Mouse (Mus musculus): ENCODE measurements around the gene Slc44a2. TPM values are rescaled to one million over a fixed set of nuclear protein-coding genes. Genes with fewer than 3 reads are reported as not detected.

The Slc44a2 gene
- polyA plus RNA-seq (2015; fragmentation: Nextera tagmentation; extraction: Ambion mirVana): 106 and 120 TPM in 2 replicates

DNA sequence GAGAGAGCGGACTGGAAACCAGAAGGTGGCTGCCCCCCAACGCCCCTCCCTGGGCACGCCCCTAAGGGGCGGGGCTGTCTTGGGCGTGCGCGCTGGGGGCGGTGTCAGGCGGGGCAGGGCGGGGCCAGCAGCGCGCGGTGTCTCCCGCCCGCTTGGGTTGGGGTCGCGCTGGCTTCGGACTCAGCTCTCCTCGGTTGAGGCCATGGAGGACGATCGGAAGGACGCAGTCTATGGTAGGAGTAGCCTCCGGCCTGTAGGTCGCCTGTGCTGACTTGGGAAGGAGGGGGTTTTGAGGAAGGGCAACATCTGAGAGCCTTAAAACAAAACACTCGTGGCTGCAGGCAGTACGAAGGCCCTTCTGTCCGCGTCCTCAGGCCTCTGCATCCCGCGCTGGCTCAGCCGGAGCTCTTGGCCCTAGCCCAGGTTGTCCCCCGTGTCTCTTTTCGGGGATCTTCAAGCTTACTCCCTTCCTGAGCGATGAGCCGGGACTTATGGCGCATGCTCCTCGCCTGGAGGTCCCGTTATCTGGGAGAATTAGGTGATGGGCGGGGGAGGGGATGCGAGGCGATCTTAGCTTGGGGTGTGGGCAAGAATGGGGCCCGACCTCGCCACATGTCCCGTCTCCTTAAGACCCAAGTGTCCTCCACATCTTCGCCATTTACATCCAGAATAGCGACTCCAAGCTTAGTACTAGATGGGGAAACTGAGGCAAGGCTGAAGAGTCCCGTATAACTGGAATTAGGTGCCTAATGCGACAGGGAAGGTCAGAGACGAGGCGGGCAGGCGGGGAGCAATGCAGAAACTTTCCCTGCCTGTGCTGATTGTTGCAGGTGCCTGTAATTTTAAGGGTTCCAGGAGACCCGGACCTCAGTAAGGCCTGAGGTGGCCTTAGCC, at the start of gene Slc44a2:
TSS of gene Slc44a2 (plus strand) at position 80 of the 894 bp plus-strand sequence.

DNA sequence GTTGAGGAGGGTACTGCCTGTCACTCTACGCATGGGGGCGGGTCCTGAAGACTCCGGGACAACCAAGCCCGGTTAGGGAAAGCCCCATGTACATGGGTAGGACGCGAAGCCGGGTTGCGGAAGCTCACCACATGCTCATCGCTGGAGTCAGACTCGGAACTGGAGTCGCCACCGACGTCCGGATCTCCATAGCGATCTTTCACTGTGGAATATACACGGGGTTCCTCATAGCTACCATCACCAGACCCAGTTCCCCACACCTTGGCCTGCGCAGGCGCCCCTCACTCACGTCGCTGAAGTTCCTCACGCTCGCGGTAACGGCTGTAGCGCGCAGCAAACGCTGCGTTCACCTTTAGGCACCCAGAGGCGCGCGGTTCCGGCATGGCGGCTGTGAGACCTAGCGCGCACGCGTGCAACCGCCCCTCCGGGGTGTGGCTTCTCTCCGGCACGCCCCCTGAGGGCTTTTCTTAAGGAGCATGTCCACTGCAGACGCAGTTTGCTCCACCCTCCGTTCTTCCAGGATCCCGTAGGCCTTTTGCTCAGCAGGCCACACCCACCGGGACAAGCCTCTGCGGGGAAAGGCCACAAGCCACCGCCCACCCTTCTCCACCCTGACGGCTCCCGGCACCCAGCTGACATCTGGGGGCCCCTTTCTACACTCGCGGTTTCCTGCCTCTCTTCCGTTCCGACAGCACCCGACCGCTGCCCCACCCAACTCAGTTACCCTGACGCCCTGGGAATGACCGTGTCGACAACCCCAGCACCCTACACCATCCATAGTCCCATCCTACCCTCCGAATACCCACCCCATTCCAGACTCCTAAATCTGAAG, 32.7 kb upstream of the Slc44a2 start, which contains the start of gene Kri1:
TSS of gene Kri1 (minus strand) at position 399 of the 832 bp plus-strand sequence.

DNA sequence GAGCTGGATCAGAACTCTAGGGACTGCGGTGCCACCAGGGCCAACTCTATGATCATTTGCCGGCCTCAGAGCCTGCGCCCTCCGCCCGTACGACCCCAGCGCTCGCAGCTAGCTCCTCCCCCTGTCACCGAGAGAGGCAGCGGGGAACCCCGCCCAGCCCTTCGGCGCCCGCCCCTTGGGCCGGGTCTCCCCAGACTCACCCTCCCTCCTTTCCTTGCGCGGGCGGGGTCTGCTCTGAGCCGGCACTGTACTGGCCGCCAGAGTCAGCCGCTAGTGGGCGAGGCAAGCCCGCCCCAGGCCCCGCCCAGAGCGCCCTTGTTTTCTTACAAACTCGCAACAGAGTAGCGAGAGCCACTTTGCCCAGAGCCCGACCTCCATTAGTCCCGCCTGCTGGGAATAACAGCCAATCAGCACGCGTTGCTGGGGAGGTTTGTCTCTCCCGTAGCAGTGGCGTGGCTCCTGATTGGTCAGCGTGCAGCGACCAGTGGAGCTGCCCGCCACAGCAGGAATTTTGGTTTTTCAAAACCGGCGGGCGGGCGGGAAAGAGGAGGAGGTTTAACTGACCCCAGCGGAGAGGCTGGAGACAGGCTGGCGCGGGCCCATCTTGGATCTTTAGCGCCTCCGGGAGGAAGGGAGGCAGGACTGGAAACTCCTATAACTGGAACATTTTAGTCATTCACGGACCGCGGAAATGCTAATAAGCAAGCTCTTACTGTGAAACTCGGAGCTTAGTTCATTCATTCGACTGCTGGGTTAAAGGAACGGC, 29.3 kb upstream of the Slc44a2 start, which contains the start of gene Cdkn2d:
TSS of gene Cdkn2d (minus strand) at position 386 of the 766 bp plus-strand sequence.

DNA sequence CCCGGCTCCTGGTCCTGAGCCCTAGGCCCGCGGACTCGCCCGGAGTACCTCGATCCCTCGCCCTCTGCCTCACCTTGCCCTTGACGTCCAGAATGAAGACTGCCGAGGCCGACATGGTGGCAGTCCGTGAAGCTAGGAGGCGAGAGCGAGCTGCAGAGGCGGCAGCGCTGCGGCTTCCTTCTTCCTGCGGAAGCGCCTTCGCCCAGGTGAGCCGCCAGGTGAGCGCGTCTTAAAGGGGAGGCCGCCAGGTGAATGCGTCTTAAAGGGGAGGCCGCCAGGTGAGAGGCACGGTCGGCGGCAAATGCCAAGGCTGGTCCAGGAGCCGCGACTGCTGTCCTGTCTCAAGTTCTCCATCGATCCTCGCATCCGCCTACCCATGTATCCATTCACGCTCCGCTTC, 8.4 kb upstream of the Slc44a2 start, which contains the start of gene Ap1m2:
TSS of gene Ap1m2 (minus strand) at position 204 of the 400 bp plus-strand sequence.

DNA sequence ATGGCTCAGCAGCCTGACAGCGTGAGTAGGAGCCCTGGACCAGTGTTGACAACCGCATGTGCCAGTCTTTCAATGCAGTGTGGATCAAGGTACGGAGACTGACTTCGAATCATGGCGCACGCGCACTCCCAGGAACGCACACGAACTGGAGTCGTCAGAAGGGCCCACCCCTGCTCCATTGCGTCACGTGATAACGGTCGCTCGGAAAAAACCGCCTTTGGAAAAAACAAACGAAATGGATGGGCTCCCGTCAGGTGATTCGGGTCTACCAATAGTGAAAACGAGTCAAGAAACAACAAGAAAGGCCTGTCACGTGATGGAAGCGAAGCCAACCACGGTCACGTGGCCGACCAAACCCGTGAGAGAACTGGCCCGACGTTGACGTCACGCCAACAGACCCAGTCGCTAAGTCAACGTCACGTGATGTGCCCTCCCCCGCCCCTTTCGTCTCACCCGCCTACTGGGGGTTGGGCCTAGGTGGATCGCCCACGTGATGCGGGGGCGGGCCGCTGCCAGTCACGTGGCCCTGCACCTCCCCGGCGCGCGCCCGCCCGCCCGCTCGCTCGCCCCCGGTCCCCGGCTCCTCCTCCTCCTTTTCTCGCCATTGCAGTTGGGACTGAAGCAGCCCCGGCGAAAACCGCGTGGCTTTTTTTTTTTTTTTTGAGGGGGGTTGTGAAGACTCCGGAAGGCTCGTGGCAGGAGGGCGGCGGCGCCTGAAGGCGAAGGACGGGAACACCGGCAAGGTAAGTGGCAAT, 47.0 kb downstream of the Slc44a2 start, which contains the start of gene Ilf3:
TSS of gene Ilf3 (plus strand) at position 515 of the 755 bp plus-strand sequence.

Other genes starting within 250 kb of the Slc44a2 start
- gene Gm49373, start 247.6 kb upstream of the Slc44a2 start, polyA plus RNA-seq (2015; fragmentation: Nextera tagmentation; extraction: Ambion mirVana): 0.19 and 0.22 TPM in 2 replicates
- gene Fdx1l, start 247.1 kb upstream of the Slc44a2 start, polyA plus RNA-seq (2015; fragmentation: Nextera tagmentation; extraction: Ambion mirVana): 45.2 and 48.2 TPM in 2 replicates
- gene Gm38431, start 228.7 kb upstream of the Slc44a2 start, polyA plus RNA-seq (2015; fragmentation: Nextera tagmentation; extraction: Ambion mirVana): 0.52 and 0.77 TPM in 2 replicates
- 21.1 and 26.9 TPM in 2 replicates for gene Raver1, start 228.7 kb upstream of the Slc44a2 start, polyA plus RNA-seq (2015; fragmentation: Nextera tagmentation; extraction: Ambion mirVana)
- gene Tyk2, start 189.5 kb upstream of the Slc44a2 start, polyA plus RNA-seq (2015; fragmentation: Nextera tagmentation; extraction: Ambion mirVana): 9.0 and 9.8 TPM in 2 replicates
- 166 and 173 TPM in 2 replicates for gene Cdc37, start 170.7 kb upstream of the Slc44a2 start, polyA plus RNA-seq (2015; fragmentation: Nextera tagmentation; extraction: Ambion mirVana)
- gene Pde4a, start 155.0 kb upstream of the Slc44a2 start, polyA plus RNA-seq (2015; fragmentation: Nextera tagmentation; extraction: Ambion mirVana): 3.7 and 4.5 TPM in 2 replicates
- 38.9 and 41.2 TPM in 2 replicates for gene Keap1, start 81.3 kb upstream of the Slc44a2 start, polyA plus RNA-seq (2015; fragmentation: Nextera tagmentation; extraction: Ambion mirVana)
- gene S1pr5, start 72.3 kb upstream of the Slc44a2 start, polyA plus RNA-seq (2015; fragmentation: Nextera tagmentation; extraction: Ambion mirVana): 0.08 and 0.11 TPM in 2 replicates
- gene Atg4d, start 55.4 kb upstream of the Slc44a2 start, polyA plus RNA-seq (2015; fragmentation: Nextera tagmentation; extraction: Ambion mirVana): 20.9 and 25.4 TPM in 2 replicates
- 8.3 and 8.4 TPM in 2 replicates for gene Kri1, start 32.7 kb upstream of the Slc44a2 start, polyA plus RNA-seq (2015; fragmentation: Nextera tagmentation; extraction: Ambion mirVana)
- 27.9 and 29.2 TPM in 2 replicates for gene Cdkn2d, start 29.3 kb upstream of the Slc44a2 start, polyA plus RNA-seq (2015; fragmentation: Nextera tagmentation; extraction: Ambion mirVana)
- 24.7 and 28.5 TPM in 2 replicates for gene Ap1m2, start 8.4 kb upstream of the Slc44a2 start, polyA plus RNA-seq (2015; fragmentation: Nextera tagmentation; extraction: Ambion mirVana)
- gene Ilf3, start 47.2 kb downstream of the Slc44a2 start, polyA plus RNA-seq (2015; fragmentation: Nextera tagmentation; extraction: Ambion mirVana): 52.5 and 56.4 TPM in 2 replicates
- 27.3 and 30.2 TPM in 2 replicates for gene Qtrt1, start 91.1 kb downstream of the Slc44a2 start, polyA plus RNA-seq (2015; fragmentation: Nextera tagmentation; extraction: Ambion mirVana)
- gene Dnm2, start 104.2 kb downstream of the Slc44a2 start, polyA plus RNA-seq (2015; fragmentation: Nextera tagmentation; extraction: Ambion mirVana): 75.4 and 77.2 TPM in 2 replicates
- gene Tmed1, start 189.6 kb downstream of the Slc44a2 start, polyA plus RNA-seq (2015; fragmentation: Nextera tagmentation; extraction: Ambion mirVana): 56.2 and 65.9 TPM in 2 replicates
- gene AB124611, start 205.5 kb downstream of the Slc44a2 start, polyA plus RNA-seq (2015; fragmentation: Nextera tagmentation; extraction: Ambion mirVana): 3.1 and 10.4 TPM in 2 replicates
- 16.1 and 18.9 TPM in 2 replicates for gene Carm1, start 226.2 kb downstream of the Slc44a2 start, polyA plus RNA-seq (2015; fragmentation: Nextera tagmentation; extraction: Ambion mirVana)